Mouse (Mus musculus): ENCODE data around the gene Wasf3. TPM values are rescaled to one million over a fixed set of nuclear protein-coding genes. Genes with fewer than 3 reads are reported as not detected.

Wasf3 gene
- 7.2 and 8.4 TPM in 2 replicates for polyA plus RNA-seq (2016; fragmentation: Nextera tagmentation; extraction: Ambion mirVana)

DNA sequence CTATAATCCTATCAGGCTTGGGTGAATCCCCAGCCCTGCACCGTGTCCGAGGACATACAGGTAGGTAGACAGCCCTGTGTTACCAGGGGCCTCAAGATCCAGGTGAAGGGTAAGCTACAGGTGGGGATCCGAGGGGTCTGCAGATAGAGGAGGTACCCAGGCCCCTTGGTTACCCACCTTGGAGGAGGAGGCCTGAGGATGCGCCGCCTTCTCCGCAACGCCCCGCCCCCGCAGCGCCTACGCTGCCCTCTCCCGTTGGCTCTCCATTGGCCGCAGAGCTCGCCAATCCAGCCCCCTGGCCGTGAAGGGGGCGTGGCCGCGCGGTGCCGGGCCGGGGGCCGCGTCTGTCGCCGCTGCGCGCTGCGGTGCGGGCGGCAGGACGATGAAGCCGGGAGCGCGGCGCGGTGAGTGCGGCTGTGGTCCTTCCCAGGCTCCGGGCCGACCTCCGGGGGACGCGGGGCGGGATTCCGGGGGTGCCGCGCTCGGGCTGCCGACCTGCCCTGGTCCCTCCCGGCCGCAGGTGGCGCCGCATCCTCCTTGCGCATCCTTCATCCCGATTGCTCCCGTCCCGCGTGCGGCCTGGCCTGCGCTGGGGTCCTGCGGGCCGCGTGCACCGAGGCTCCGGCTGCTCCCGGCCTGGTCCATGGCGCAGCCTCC is at the start of gene Wasf3:
TSS of gene Wasf3 (plus strand) at position 51 of the 657 bp plus-strand sequence.
- Histone ChIP-seq H3K4me3 (replicated peaks) (peak within 1 kb of the TSS; percentile 66), H3K4me2 (peak within 1 kb of the TSS; percentile 70), H3K4me1 (peaks cover 7% of the 10 kb centered on the region), H3K27me3 (no peaks in the 10 kb centered on the region), H3K36me3 (replicated peaks) (peaks cover 7% of the 10 kb centered on the region; the same call in 1 of the 2 replicates), H3K9me3 (peaks cover 4% of the 10 kb centered on the region; the same call in 1 of the 2 replicates), H3K27ac (peak within 1 kb of the TSS; percentile 79), H3K9ac (peak within 1 kb of the TSS; percentile 70)
- WGBS, result 0% methylated on average over 65 of the region's 66 CpGs
- ATAC-seq (ENCODE audit: low FRiP score), result peak; percentile 97

DNA sequence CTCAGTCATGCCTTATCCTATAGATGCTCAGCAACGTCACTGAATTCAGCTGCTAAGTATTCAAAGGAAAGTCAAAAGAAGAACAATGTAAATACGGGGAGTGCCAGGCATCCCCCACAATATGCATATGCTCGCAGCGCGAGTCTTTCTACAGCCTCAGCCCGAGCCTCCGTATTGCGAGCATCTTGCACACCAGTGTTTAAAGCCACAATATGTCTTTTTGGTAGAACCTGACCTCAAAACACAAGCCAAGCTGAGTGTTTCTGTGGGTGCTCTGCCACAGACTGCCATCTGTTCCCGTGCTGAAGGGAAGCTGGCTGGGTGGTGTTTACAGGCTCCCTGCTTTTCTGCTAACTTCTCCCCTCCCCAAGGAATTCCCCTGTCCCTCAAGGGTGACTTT is 46.7 kb upstream of the Wasf3 start:
- Histone ChIP-seq H3K9me3 (no peaks in the 10 kb centered on the region), H3K27me3 (no peaks in the 10 kb centered on the region), H3K4me2 (no peak overlapping the region), H3K27ac (no peak overlapping the region), H3K36me3 (replicated peaks) (no peaks in the 10 kb centered on the region), H3K4me3 (replicated peaks) (no peak overlapping the region), H3K4me1 (no peaks in the 10 kb centered on the region), H3K9ac (no peak overlapping the region)
- ATAC-seq (ENCODE audit: low FRiP score), result no peak
- WGBS, result 66% methylated on average over 9 of the region's 9 CpGs

- H3K27me3 ChIP-seq, result no peaks in the 10 kb centered on the region
- no peaks in the 10 kb centered on the region for H3K9me3 ChIP-seq
- ATAC-seq (ENCODE audit: low FRiP score), result no peak
- H3K4me1 ChIP-seq, result no peaks in the 10 kb centered on the region
- no peak overlapping the region for H3K4me3 ChIP-seq (replicated peaks)
- H3K4me2 ChIP-seq, result no peak overlapping the region
- H3K36me3 ChIP-seq (replicated peaks), result no peaks in the 10 kb centered on the region
- no peak overlapping the region for H3K9ac ChIP-seq
- WGBS, result 91% methylated on average over 4 of the region's 4 CpGs
- H3K27ac ChIP-seq, result no peak overlapping the region
Measured at GRCm38 (mm10) chr5:146340037-146340436, 44.7 kb upstream of the Wasf3 start.

DNA sequence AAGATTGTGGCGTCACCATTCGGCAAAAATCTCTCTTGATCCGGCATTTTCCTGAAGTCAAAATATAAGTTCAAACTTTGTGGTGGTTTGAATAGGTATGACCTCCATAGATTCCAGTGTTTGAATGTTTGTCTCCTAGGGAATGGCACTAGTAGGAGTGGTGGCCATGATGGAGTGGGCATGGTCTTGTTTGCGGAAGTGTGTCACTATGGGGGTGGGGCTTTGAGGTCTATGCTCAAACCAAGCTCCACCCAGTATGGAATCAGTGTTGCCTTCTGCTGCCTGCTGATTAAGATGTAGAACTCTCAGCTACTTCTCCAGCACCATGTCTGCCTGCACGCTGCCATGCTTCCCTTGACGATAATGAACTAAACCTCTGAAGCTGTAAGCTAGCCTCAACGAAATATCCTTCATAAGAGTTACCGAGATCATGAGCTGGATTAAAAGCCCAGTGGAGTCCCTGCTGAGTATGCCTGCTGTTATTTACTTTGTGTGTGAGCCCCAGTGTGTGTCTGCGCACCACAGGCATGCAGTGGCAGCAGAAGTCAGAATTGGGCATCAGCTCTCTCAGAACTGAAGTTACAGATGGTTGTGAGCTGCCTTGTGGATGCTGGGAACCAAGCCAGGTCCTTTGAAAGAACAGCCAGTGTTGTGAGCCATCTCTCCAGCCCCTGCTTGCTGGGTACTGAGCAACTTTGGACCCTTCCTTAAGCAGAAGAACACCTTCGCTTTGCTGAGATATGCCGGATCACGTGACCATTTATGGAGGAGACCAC is 39.7 kb upstream of the Wasf3 start:
- Histone ChIP-seq H3K4me2 (no peak overlapping the region), H3K9me3 (no peaks in the 10 kb centered on the region), H3K27me3 (no peaks in the 10 kb centered on the region), H3K9ac (no peak overlapping the region), H3K27ac (no peak overlapping the region), H3K36me3 (replicated peaks) (no peaks in the 10 kb centered on the region), H3K4me3 (replicated peaks) (no peak overlapping the region), H3K4me1 (no peaks in the 10 kb centered on the region)
- 90% methylated on average over 12 of the region's 12 CpGs for WGBS
- no peak for ATAC-seq (ENCODE audit: low FRiP score)

DNA sequence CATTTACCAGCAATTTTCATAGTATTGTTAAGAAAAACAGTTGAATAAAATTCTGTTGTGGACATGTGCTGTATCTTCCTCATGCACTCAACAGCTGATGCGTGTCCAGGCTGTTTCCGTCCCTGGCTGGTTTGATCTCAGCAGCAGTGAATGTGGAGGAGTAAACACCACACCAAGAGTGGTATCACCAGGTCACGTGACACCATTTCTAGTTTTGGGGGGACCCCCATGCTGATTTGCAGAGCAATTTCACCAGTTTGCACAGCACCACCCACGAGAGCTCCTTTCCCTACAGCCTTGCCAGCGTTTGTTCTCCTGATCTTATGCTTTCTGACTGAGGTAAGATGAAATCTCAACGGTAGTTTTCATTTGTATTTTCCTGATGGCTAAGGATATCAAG is 37.7 kb upstream of the Wasf3 start:
- H3K27me3 ChIP-seq, result no peaks in the 10 kb centered on the region
- WGBS, result 83% methylated on average over 6 of the region's 6 CpGs
- H3K9me3 ChIP-seq, result no peaks in the 10 kb centered on the region
- no peak overlapping the region for H3K4me2 ChIP-seq
- H3K36me3 ChIP-seq (replicated peaks), result no peaks in the 10 kb centered on the region
- no peak overlapping the region for H3K4me3 ChIP-seq (replicated peaks)
- ATAC-seq (ENCODE audit: low FRiP score), result no peak
- no peak overlapping the region for H3K9ac ChIP-seq
- no peak overlapping the region for H3K27ac ChIP-seq
- no peaks in the 10 kb centered on the region for H3K4me1 ChIP-seq

DNA sequence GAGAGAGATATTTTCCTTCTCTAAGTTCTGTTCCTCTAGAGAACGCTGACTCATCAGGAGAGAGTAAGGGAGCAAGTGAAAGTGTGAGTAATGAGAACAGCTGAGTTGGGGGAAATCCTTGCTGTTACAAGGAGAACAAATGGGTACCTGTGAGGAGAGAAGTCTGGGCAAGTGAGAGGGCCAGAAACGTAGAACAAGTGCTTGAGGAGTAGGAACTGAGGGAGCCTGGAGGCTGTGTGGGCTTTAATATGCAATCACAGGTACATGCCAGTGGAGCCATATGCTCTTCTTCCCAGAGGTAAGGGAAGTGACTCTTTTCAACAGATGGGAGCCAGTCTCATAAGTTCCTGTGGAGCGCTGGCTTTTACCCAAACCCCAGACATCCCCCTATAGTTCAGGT is 35.6 kb upstream of the Wasf3 start:
- H3K4me3 ChIP-seq (replicated peaks), result no peak overlapping the region
- no peaks in the 10 kb centered on the region for H3K9me3 ChIP-seq
- no peaks in the 10 kb centered on the region for H3K36me3 ChIP-seq (replicated peaks)
- no peak overlapping the region for H3K27ac ChIP-seq
- H3K27me3 ChIP-seq, result no peaks in the 10 kb centered on the region
- no peaks in the 10 kb centered on the region for H3K4me1 ChIP-seq
- 79% methylated on average over 3 of the region's 3 CpGs for WGBS
- no peak overlapping the region for H3K9ac ChIP-seq
- ATAC-seq (ENCODE audit: low FRiP score), result no peak
- no peak overlapping the region for H3K4me2 ChIP-seq

DNA sequence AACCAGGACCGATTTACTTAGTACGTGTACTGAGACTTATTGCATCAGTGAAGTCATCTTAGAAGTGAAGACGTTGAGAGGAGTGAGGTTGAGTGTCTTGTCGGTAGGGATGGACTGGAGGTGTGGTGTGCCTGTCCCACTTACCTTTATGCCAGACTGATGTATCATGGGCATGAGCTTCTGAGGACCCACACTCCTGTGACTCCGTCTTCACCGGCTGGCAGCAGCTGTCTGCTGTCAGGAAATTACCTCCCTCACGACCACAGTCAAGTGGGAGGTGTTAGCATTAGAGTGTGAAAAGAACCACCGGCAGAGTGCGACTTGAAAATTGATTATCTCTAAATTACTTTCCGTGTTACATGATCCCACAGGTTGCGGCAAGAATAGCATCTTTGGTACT is 34.0 kb upstream of the Wasf3 start:
- H3K4me2 ChIP-seq, result no peak overlapping the region
- H3K27ac ChIP-seq, result no peak overlapping the region
- WGBS, result 88% methylated on average over 11 of the region's 11 CpGs
- no peak for ATAC-seq (ENCODE audit: low FRiP score)
- no peak overlapping the region for H3K4me3 ChIP-seq (replicated peaks)
- H3K9me3 ChIP-seq, result no peaks in the 10 kb centered on the region
- H3K27me3 ChIP-seq, result no peaks in the 10 kb centered on the region
- H3K4me1 ChIP-seq, result no peaks in the 10 kb centered on the region
- H3K36me3 ChIP-seq (replicated peaks), result no peaks in the 10 kb centered on the region
- no peak overlapping the region for H3K9ac ChIP-seq

GRCm38 (mm10) chr5:146352006-146352405 is 32.8 kb upstream of the Wasf3 start:
- Histone ChIP-seq H3K4me2 (no peak overlapping the region), H3K36me3 (replicated peaks) (no peaks in the 10 kb centered on the region), H3K4me3 (replicated peaks) (no peak overlapping the region), H3K9me3 (no peaks in the 10 kb centered on the region), H3K4me1 (no peaks in the 10 kb centered on the region), H3K27ac (no peak overlapping the region), H3K27me3 (no peaks in the 10 kb centered on the region), H3K9ac (no peak overlapping the region)
- WGBS, result 87% methylated on average over 7 of the region's 7 CpGs
- ATAC-seq (ENCODE audit: low FRiP score), result no peak

GRCm38 (mm10) chr5:146360386-146360785 is 24.4 kb upstream of the Wasf3 start:
- Histone ChIP-seq H3K4me3 (replicated peaks) (no peak overlapping the region), H3K4me2 (no peak overlapping the region), H3K27me3 (no peaks in the 10 kb centered on the region), H3K9ac (no peak overlapping the region), H3K4me1 (no peaks in the 10 kb centered on the region), H3K36me3 (replicated peaks) (no peaks in the 10 kb centered on the region), H3K9me3 (no peaks in the 10 kb centered on the region), H3K27ac (no peak overlapping the region)
- WGBS, result 32% methylated on average over 10 of the region's 10 CpGs
- no peak for ATAC-seq (ENCODE audit: low FRiP score)

GRCm38 (mm10) chr5:146362711-146363110 is 22.1 kb upstream of the Wasf3 start:
- no peaks in the 10 kb centered on the region for H3K27me3 ChIP-seq
- H3K4me3 ChIP-seq (replicated peaks), result no peak overlapping the region
- no peaks in the 10 kb centered on the region for H3K9me3 ChIP-seq
- no peak overlapping the region for H3K9ac ChIP-seq
- no peak overlapping the region for H3K4me2 ChIP-seq
- H3K4me1 ChIP-seq, result no peaks in the 10 kb centered on the region
- H3K36me3 ChIP-seq (replicated peaks), result no peaks in the 10 kb centered on the region
- ATAC-seq (ENCODE audit: low FRiP score), result no peak
- 80% methylated on average over 9 of the region's 9 CpGs for WGBS
- H3K27ac ChIP-seq, result no peak overlapping the region

GRCm38 (mm10) chr5:146368356-146368755 is 16.4 kb upstream of the Wasf3 start:
- WGBS, result 57% methylated on average over 2 of the region's 2 CpGs
- no peak for ATAC-seq (ENCODE audit: low FRiP score)
- H3K9me3 ChIP-seq, result no peaks in the 10 kb centered on the region
- H3K36me3 ChIP-seq (replicated peaks), result no peaks in the 10 kb centered on the region
- H3K4me2 ChIP-seq, result no peak overlapping the region
- H3K27me3 ChIP-seq, result no peaks in the 10 kb centered on the region
- no peak overlapping the region for H3K9ac ChIP-seq
- no peak overlapping the region for H3K27ac ChIP-seq
- no peak overlapping the region for H3K4me3 ChIP-seq (replicated peaks)
- H3K4me1 ChIP-seq, result peaks cover 6% of the 10 kb centered on the region; the same call in 1 of the 2 replicates

DNA sequence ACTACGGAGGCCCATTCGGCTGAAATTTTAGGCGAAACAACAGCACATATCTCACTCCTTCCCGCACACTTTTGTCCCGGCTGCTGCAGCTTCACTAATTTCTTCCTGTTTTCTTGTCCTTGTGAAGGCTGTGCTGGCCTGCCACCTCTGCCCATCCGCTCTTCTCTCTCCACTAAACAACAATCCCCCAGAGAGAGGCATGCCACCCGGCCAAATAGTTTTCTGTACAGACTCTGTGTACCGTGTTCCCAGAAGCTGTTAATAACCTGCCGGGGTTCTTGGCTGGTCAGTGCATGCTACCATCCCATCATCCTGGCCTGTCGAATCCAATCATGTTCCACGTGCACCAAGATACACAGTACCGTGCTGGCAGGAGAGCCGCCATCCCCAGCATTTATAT is 15.8 kb upstream of the Wasf3 start:
- no peak overlapping the region for H3K4me3 ChIP-seq (replicated peaks)
- H3K36me3 ChIP-seq (replicated peaks), result no peaks in the 10 kb centered on the region
- H3K4me1 ChIP-seq, result peaks cover 6% of the 10 kb centered on the region; the same call in 1 of the 2 replicates
- no peaks in the 10 kb centered on the region for H3K27me3 ChIP-seq
- H3K9me3 ChIP-seq, result no peaks in the 10 kb centered on the region
- H3K27ac ChIP-seq, result no peak overlapping the region
- no peak overlapping the region for H3K9ac ChIP-seq
- H3K4me2 ChIP-seq, result no peak overlapping the region
- 92% methylated on average over 13 of the region's 13 CpGs for WGBS
- no peak for ATAC-seq (ENCODE audit: low FRiP score)

- no peak overlapping the region for H3K27ac ChIP-seq
- no peak overlapping the region for H3K9ac ChIP-seq
- peaks cover 6% of the 10 kb centered on the region; the same call in 1 of the 2 replicates for H3K4me1 ChIP-seq
- no peaks in the 10 kb centered on the region for H3K27me3 ChIP-seq
- 88% methylated on average over 8 of the region's 8 CpGs for WGBS
- ATAC-seq (ENCODE audit: low FRiP score), result no peak
- H3K4me2 ChIP-seq, result no peak overlapping the region
- H3K36me3 ChIP-seq (replicated peaks), result no peaks in the 10 kb centered on the region
- H3K9me3 ChIP-seq, result no peaks in the 10 kb centered on the region
- H3K4me3 ChIP-seq (replicated peaks), result no peak overlapping the region
Measured at GRCm38 (mm10) chr5:146370794-146371193, 14.0 kb upstream of the Wasf3 start.

Data from forebrain, embryonic 12.5 days (tissue).